Mouse (Mus musculus) heart, adult 2 months (tissue): ENCODE data around the gene Pkd1l1.

Experiments
- EP300 ChIP-seq: fragments of 200-500 bp; IDR thresholded peaks from 2 replicates; pipeline ENCODE4 v1.6.1; 2011; ENCODE audit warnings: low read depth, low read length, control low read depth; ENCODE audit not compliant: insufficient read depth
- POLR2A ChIP-seq: fragments of 200-500 bp; IDR thresholded peaks from 2 replicates; pipeline ENCODE4 v1.6.1; 2011; ENCODE audit warnings: mild to moderate bottlenecking, low read depth, low read length, control low read depth; ENCODE audit not compliant: insufficient read depth

DNA sequence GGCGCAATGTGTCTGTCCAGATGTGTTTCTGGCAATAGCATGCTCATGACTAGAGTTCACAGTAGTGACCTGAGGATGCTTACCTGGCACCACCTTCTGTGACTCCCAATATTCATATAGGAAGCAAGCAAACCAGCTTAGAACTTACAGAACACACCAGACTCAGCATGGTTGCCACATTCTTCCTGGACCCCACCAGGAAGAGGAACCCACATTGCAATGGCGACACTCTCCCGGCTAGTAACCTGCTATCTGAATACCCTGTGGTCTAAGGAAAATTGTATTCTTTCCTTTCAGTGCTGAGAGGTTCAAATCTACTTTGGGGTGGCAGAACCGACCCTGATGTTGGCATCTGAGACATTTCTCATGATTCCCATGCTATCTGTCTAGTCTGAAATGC, 5.1 kb upstream of the Pkd1l1 start:
- TF ChIP-seq POLR2A (no peak), EP300 (no peak)
